In genomic region chr3:36296792-36297191, GRCm38 (mm10) we compare ENCODE assay signal across 24 mouse cellular contexts.
DNase-seq lines count a peak whose midpoint lies in the region; ATAC-seq and TF ChIP-seq lines count a peak whose summit lies in the region.
"Had no signal": no experiment of that assay in that cellular context is flagged by ENCODE, and none has a peak within 500 bp of the region (broad histone marks: within the 10 kb centered on the region; RNA-seq: fewer than 3 reads in every experiment).

No protein-coding gene starts in this region.

- WGBS in hindbrain, embryonic 13.5 days, result 52% methylated on average over 3 of the region's 3 CpGs
- 67% methylated on average over 3 of the region's 3 CpGs for WGBS in hindbrain, embryonic 12.5 days
- WGBS in midbrain, embryonic 13.5 days, result 79% methylated on average over 3 of the region's 3 CpGs
- WGBS in midbrain, embryonic 11.5 days, result 87% methylated on average over 3 of the region's 3 CpGs
- 63% methylated on average over 3 of the region's 3 CpGs for WGBS in midbrain, embryonic 15.5 days

- no peak overlapping the region for H3K4me3 ChIP-seq in hindbrain, embryonic 13.5 days
- H3K4me3 ChIP-seq in hindbrain, embryonic 12.5 days, result no peak overlapping the region
- H3K4me3 ChIP-seq in midbrain, embryonic 13.5 days (replicated peaks), result no peak overlapping the region
- no peak overlapping the region for H3K4me3 ChIP-seq in midbrain, embryonic 11.5 days (ENCODE audit: low read depth, low read length)
- no peak overlapping the region for H3K4me3 ChIP-seq in C2C12 (ENCODE audit: insufficient read depth, poor library complexity, severe bottlenecking)
- H3K4me3 ChIP-seq in midbrain, embryonic 15.5 days, result no peak overlapping the region
- H3K4me3 ChIP-seq: forebrain, embryonic 10.5 days; gastrocnemius, adult 2 months had no signal

- peak; percentile 66; the same call in 1 of the 2 replicates for ATAC-seq in hindbrain, embryonic 13.5 days (ENCODE audit: low FRiP score)
- no peak for ATAC-seq in hindbrain, embryonic 12.5 days (ENCODE audit: low FRiP score)
- peak; percentile 58; the same call in 1 of the 2 replicates for ATAC-seq in midbrain, embryonic 13.5 days
- ATAC-seq in midbrain, embryonic 11.5 days (ENCODE audit: low FRiP score), result no peak
- ATAC-seq in midbrain, embryonic 15.5 days (replicated peaks), result peak; percentile 53
- ATAC-seq: CD4-positive, CD25-positive, alpha-beta regulatory T cell, adult 4 months; forebrain, embryonic 14.5 days; forebrain, postnatal 0 days; inflammation-experienced regulatory T-cells, adult 6 months; intestine, embryonic 16.5 days had no signal

- H3K9ac ChIP-seq in hindbrain, embryonic 13.5 days, result no peak overlapping the region
- H3K9ac ChIP-seq in hindbrain, embryonic 12.5 days, result no peak overlapping the region
- H3K9ac ChIP-seq in midbrain, embryonic 13.5 days (replicated peaks), result no peak overlapping the region
- no peak overlapping the region for H3K9ac ChIP-seq in midbrain, embryonic 11.5 days (ENCODE audit: low read length)
- H3K9ac ChIP-seq in midbrain, embryonic 15.5 days, result no peak overlapping the region
- H3K9ac ChIP-seq: forebrain, postnatal 0 days had no signal

- H3K79me3 ChIP-seq in C2C12 (ENCODE audit: low read depth), result no peaks in the 10 kb centered on the region

- H3K4me1 ChIP-seq in hindbrain, embryonic 13.5 days (replicated peaks), result no peaks in the 10 kb centered on the region
- no peaks in the 10 kb centered on the region for H3K4me1 ChIP-seq in hindbrain, embryonic 12.5 days
- H3K4me1 ChIP-seq in midbrain, embryonic 13.5 days (replicated peaks), result no peaks in the 10 kb centered on the region
- H3K4me1 ChIP-seq in midbrain, embryonic 11.5 days (ENCODE audit: control insufficient read depth, insufficient read depth, low read length), result no peaks in the 10 kb centered on the region
- H3K4me1 ChIP-seq in midbrain, embryonic 15.5 days, result no peaks in the 10 kb centered on the region

- H3K4me2 ChIP-seq in hindbrain, embryonic 13.5 days, result no peak overlapping the region
- H3K4me2 ChIP-seq in hindbrain, embryonic 12.5 days (replicated peaks), result no peak overlapping the region
- no peak overlapping the region for H3K4me2 ChIP-seq in midbrain, embryonic 13.5 days (replicated peaks)
- no peak overlapping the region for H3K4me2 ChIP-seq in midbrain, embryonic 11.5 days
- no peak overlapping the region for H3K4me2 ChIP-seq in midbrain, embryonic 15.5 days
- H3K4me2 ChIP-seq: heart, embryonic 11.5 days had no signal

- DNase-seq in midbrain, embryonic 11.5 days (ENCODE audit: low spot score, missing footprints), result no peak
- no peak for DNase-seq in layer of hippocampus, postnatal 36 days
- DNase-seq in ovary, postnatal 36 days (ENCODE audit: low spot score), result no peak
- DNase-seq: adrenal gland, adult 8-10 months; adrenal gland, postnatal 25 days; B cell, adult 2 months; cerebellum, adult 18-20 months; cerebellum, adult 9-10 months; cerebellum, postnatal 14 days; forebrain, postnatal 0 days; gastrocnemius, adult 2 months; gastrocnemius, postnatal 14 days; heart, adult 11 months had no signal

- no peaks in the 10 kb centered on the region for H3K36me3 ChIP-seq in hindbrain, embryonic 13.5 days
- no peaks in the 10 kb centered on the region for H3K36me3 ChIP-seq in hindbrain, embryonic 12.5 days
- no peaks in the 10 kb centered on the region for H3K36me3 ChIP-seq in midbrain, embryonic 13.5 days
- H3K36me3 ChIP-seq in midbrain, embryonic 11.5 days (ENCODE audit: control insufficient read depth, insufficient read depth, low read length), result no peaks in the 10 kb centered on the region
- H3K36me3 ChIP-seq in C2C12 (ENCODE audit: control insufficient read depth, insufficient read depth), result no peaks in the 10 kb centered on the region
- H3K36me3 ChIP-seq in midbrain, embryonic 15.5 days (replicated peaks), result no peaks in the 10 kb centered on the region
- H3K36me3 ChIP-seq: forebrain, embryonic 10.5 days had no signal

- no peaks in the 10 kb centered on the region for H3K9me3 ChIP-seq in hindbrain, embryonic 13.5 days
- H3K9me3 ChIP-seq in hindbrain, embryonic 12.5 days (replicated peaks), result no peaks in the 10 kb centered on the region
- no peaks in the 10 kb centered on the region for H3K9me3 ChIP-seq in midbrain, embryonic 13.5 days
- no peaks in the 10 kb centered on the region for H3K9me3 ChIP-seq in midbrain, embryonic 11.5 days (ENCODE audit: control insufficient read depth, low read length)
- no peaks in the 10 kb centered on the region for H3K9me3 ChIP-seq in midbrain, embryonic 15.5 days
- H3K9me3 ChIP-seq: forebrain, embryonic 10.5 days had no signal

- H3K27ac ChIP-seq in hindbrain, embryonic 13.5 days, result no peak overlapping the region
- no peak overlapping the region for H3K27ac ChIP-seq in hindbrain, embryonic 12.5 days
- H3K27ac ChIP-seq in midbrain, embryonic 13.5 days, result no peak overlapping the region
- no peak overlapping the region for H3K27ac ChIP-seq in midbrain, embryonic 11.5 days (ENCODE audit: low read depth, low read length)
- no peak overlapping the region for H3K27ac ChIP-seq in midbrain, embryonic 15.5 days
- H3K27ac ChIP-seq: forebrain, embryonic 10.5 days; gastrocnemius, adult 2 months had no signal

- H3K79me2 ChIP-seq in C2C12 (ENCODE audit: control insufficient read depth, insufficient read depth), result no peaks in the 10 kb centered on the region

- no peak for TF ChIP-seq CTCF in C2C12 (IDR thresholded peaks at IDR 0.05; ENCODE audit: control insufficient read depth, insufficient read depth, insufficient read length)

- H3K27me3 ChIP-seq in hindbrain, embryonic 13.5 days, result no peaks in the 10 kb centered on the region
- H3K27me3 ChIP-seq in hindbrain, embryonic 12.5 days, result no peaks in the 10 kb centered on the region
- no peaks in the 10 kb centered on the region for H3K27me3 ChIP-seq in midbrain, embryonic 13.5 days
- no peaks in the 10 kb centered on the region for H3K27me3 ChIP-seq in midbrain, embryonic 11.5 days (ENCODE audit: control insufficient read depth, insufficient read depth, low read length)
- no peaks in the 10 kb centered on the region for H3K27me3 ChIP-seq in C2C12 (ENCODE audit: control insufficient read depth, insufficient read depth, insufficient read length)
- H3K27me3 ChIP-seq in midbrain, embryonic 15.5 days (replicated peaks), result no peaks in the 10 kb centered on the region

- no peak overlapping the region for H3ac ChIP-seq in C2C12 (ENCODE audit: control insufficient read depth, insufficient read length, low read depth)

TF ChIP-seq in C2C12, 6 proteins besides CTCF, POLR2A, EP300 and RAD21:
- no peak for TF ChIP-seq FOSL1 (IDR thresholded peaks at IDR 0.05; ENCODE audit: insufficient read depth, low read length, poor library complexity, severe bottlenecking)
- no peak for TF ChIP-seq CEBPB (IDR thresholded peaks at IDR 0.05; ENCODE audit: low read depth)
- no peak for TF ChIP-seq MAX (IDR thresholded peaks at IDR 0.05)
- TF ChIP-seq MYOD1 (IDR thresholded peaks at IDR 0.05; ENCODE audit: control insufficient read depth, insufficient read length, low read depth), result peak; percentile 25

Comparison
In these comparisons a context has a peak if more than half of its experiments do, and no peak if none do; other contexts are left out.
1. ATAC-seq: peak in hindbrain, embryonic 13.5 days (single experiment), midbrain, embryonic 13.5 days (single experiment) and midbrain, embryonic 15.5 days (single experiment); none in hindbrain, embryonic 12.5 days (single experiment) and midbrain, embryonic 11.5 days (single experiment).